Mouse (Mus musculus): Measurements from ENCODE around the gene Epn3. TPM values are rescaled to one million over a fixed set of nuclear protein-coding genes. Genes with fewer than 3 reads are reported as not detected.

The Epn3 gene
- total RNA-seq, 2 experiments from 2014 or later, result 10.3 to 13.2 TPM

Other genes starting within 250 kb of the Epn3 start
- not detected for gene Gm21885, start 218.1 kb downstream of the Epn3 start, total RNA-seq (2021)
- 100 to 1,000 TPM in 1 of 2 experiments, 10 to 100 TPM in 1; 92.6 to 110 TPM for gene Luc7l3, start 178.0 kb downstream of the Epn3 start, total RNA-seq (2021)
- 100 to 1,000 TPM; 108 to 114 TPM for gene Ankrd40, start 172.0 kb downstream of the Epn3 start, total RNA-seq (2021)
- gene Abcc3, start 107.0 kb downstream of the Epn3 start, total RNA-seq (2021), result 10 to 100 TPM in 1 of 2 experiments, 1 to 10 TPM in 1; 7.9 to 11.7 TPM
- gene Cacna1g, start 25.8 kb downstream of the Epn3 start, total RNA-seq (2021), result 10 to 100 TPM in 1 of 2 experiments, 1 to 10 TPM in 1; 8.7 to 12.0 TPM
- gene Spata20, start 13.8 kb downstream of the Epn3 start, total RNA-seq (2021), result under 1 TPM in 1 of 2 experiments, not detected in 1; 0.11 TPM
- 10 to 100 TPM in 1 of 2 experiments, 1 to 10 TPM in 1; 4.9 to 12.7 TPM for gene Mycbpap, start 21.8 kb upstream of the Epn3 start, total RNA-seq (2021)
- gene Rsad1, start 49.3 kb upstream of the Epn3 start, total RNA-seq (2021), result 10 to 100 TPM; 14.5 to 15.3 TPM
- under 1 TPM; 0.45 to 0.90 TPM for gene Chad, start 65.1 kb upstream of the Epn3 start, total RNA-seq (2021)
- 10 to 100 TPM; 59.1 to 67.3 TPM for gene Acsf2, start 101.9 kb upstream of the Epn3 start, total RNA-seq (2021)
- gene Lrrc59, start 129.8 kb upstream of the Epn3 start, total RNA-seq (2021), result 100 to 1,000 TPM; 122 to 126 TPM
- gene Mrpl27, start 153.8 kb upstream of the Epn3 start, total RNA-seq (2021), result 10 to 100 TPM; 79.8 to 88.5 TPM
- gene Eme1, start 154.0 kb upstream of the Epn3 start, total RNA-seq (2021), result 1 to 10 TPM; 5.3 to 6.1 TPM
- 10 to 100 TPM; 30.3 to 32.7 TPM for gene Xylt2, start 177.5 kb upstream of the Epn3 start, total RNA-seq (2021)
- gene Gm11541, start 204.5 kb upstream of the Epn3 start, total RNA-seq (2021), result under 1 TPM; 0.22 to 0.37 TPM
- gene Cdc34b, start 241.8 kb upstream of the Epn3 start, total RNA-seq (2021), result under 1 TPM; 0.67 to 0.87 TPM